Mouse (Mus musculus) T-helper 1 cell (primary cell): ENCODE measurements around the gene Epha3.

Source experiments
- in situ Hi-C: fragments of 300-600 bp; cut with MboI, MseI; formaldehyde crosslinking; loops from one replicate; pipeline ENCODE4 v1.15.1; 2025; ENCODE audit warnings: high pct_unique_total_duplicates

Gene Epha3

GRCm38 (mm10) chr16:63863913-63864330 lies at the start of gene Epha3:
TSS of gene Epha3 (minus strand) at chr16:63864175.
- in situ Hi-C loops, result loop anchor here (25.0 kb wide), 1 partner anchor 848 kb away; no protein-coding TSS in a partner anchor

GRCm38 (mm10) chr16:63903425-63903824 lies 39.5 kb upstream of the Epha3 start:
- in situ Hi-C loops, result no loop called here

- in situ Hi-C loops, result no loop called here
Measured at GRCm38 (mm10) chr16:63881190-63881589, 17.2 kb upstream of the Epha3 start.

- in situ Hi-C loops, result loop anchor here (10.0 to 25.0 kb wide), 2 partner anchors 840 to 1862 kb away; no protein-coding TSS in a partner anchor
Measured at GRCm38 (mm10) chr16:63872313-63872712, 8.3 kb upstream of the Epha3 start.

GRCm38 (mm10) chr16:63864463-63864976 lies 545 bp upstream of the Epha3 start:
- in situ Hi-C loops, result loop anchor here (25.0 kb wide), 1 partner anchor 848 kb away; no protein-coding TSS in a partner anchor

- in situ Hi-C loops, result loop anchor here (25.0 kb wide), 1 partner anchor 849 kb away; no protein-coding TSS in a partner anchor
Measured at GRCm38 (mm10) chr16:63863181-63863580, 794 bp downstream of the Epha3 start.

GRCm38 (mm10) chr16:63857561-63857960 lies 6.4 kb downstream of the Epha3 start:
- in situ Hi-C loops, result loop anchor here (25.0 kb wide), 1 partner anchor 855 kb away; no protein-coding TSS in a partner anchor

- in situ Hi-C loops, result loop anchor here (25.0 kb wide), 1 partner anchor 855 kb away; no protein-coding TSS in a partner anchor
Measured at GRCm38 (mm10) chr16:63856658-63857552, 7.1 kb downstream of the Epha3 start.

- in situ Hi-C loops, result loop anchor here (25.0 kb wide), 1 partner anchor 862 kb away; no protein-coding TSS in a partner anchor
Measured at GRCm38 (mm10) chr16:63850297-63850696, 13.7 kb downstream of the Epha3 start.

GRCm38 (mm10) chr16:63842911-63843310 lies 21.1 kb downstream of the Epha3 start:
- in situ Hi-C loops, result no loop called here

- in situ Hi-C loops, result no loop called here
Measured at GRCm38 (mm10) chr16:63837466-63837865, 26.5 kb downstream of the Epha3 start.

GRCm38 (mm10) chr16:63821164-63821563 lies 42.8 kb downstream of the Epha3 start:
- in situ Hi-C loops, result no loop called here

GRCm38 (mm10) chr16:63817606-63818005 lies 46.4 kb downstream of the Epha3 start:
- in situ Hi-C loops, result no loop called here

GRCm38 (mm10) chr16:63816672-63817071 lies 47.3 kb downstream of the Epha3 start:
- in situ Hi-C loops, result no loop called here

GRCm38 (mm10) chr16:63809871-63810270 lies 54.1 kb downstream of the Epha3 start:
- in situ Hi-C loops, result no loop called here

- in situ Hi-C loops, result no loop called here
Measured at GRCm38 (mm10) chr16:63808991-63809390, 55.0 kb downstream of the Epha3 start.

- in situ Hi-C loops, result no loop called here
Measured at GRCm38 (mm10) chr16:63806437-63807129, 57.4 kb downstream of the Epha3 start.

GRCm38 (mm10) chr16:63806025-63806424 lies 58.0 kb downstream of the Epha3 start:
- in situ Hi-C loops, result no loop called here

- in situ Hi-C loops, result no loop called here
Measured at GRCm38 (mm10) chr16:63801436-63801835, 62.5 kb downstream of the Epha3 start.

GRCm38 (mm10) chr16:63798341-63798740 lies 65.6 kb downstream of the Epha3 start:
- in situ Hi-C loops, result no loop called here

GRCm38 (mm10) chr16:63794292-63794691 lies 69.7 kb downstream of the Epha3 start:
- in situ Hi-C loops, result no loop called here

- in situ Hi-C loops, result no loop called here
Measured at GRCm38 (mm10) chr16:63793805-63794204, 70.2 kb downstream of the Epha3 start.
